Mouse (Mus musculus): ENCODE measurements at regions not wholly inside any gene's neighbourhood (a gene's known extent, or its start where the extent isn't known, plus 50 kb on each side); places are given as distances from the start of the nearest gene placed in this dataset.

- no peak for TF ChIP-seq CTCF (IDR thresholded peaks at IDR 0.05; ENCODE audit: low read depth, low read length)
- TF ChIP-seq GATA1 (IDR thresholded peaks at IDR 0.05; ENCODE audit: borderline replicate concordance, low read length) = no peak
- TF ChIP-seq POLR2AphosphoS5 (IDR thresholded peaks at IDR 0.05; ENCODE audit: insufficient replicate concordance, low read depth, low read length) = no peak
Measured at GRCm38 (mm10) chr8:97651802-97652201, 1763.5 kb upstream of the Got2 start.

Measured in G1E (cell line).